Mouse (Mus musculus) heart, postnatal 14 days (tissue): ENCODE measurements at regions not wholly inside any gene's neighbourhood (a gene's known extent, or its start where the extent isn't known, plus 50 kb on each side); places are given as distances from the start of the nearest gene placed in this dataset.

Experiments
- DNase-seq, 2 experiments: peaks; one replicate each; pipeline ENCODE4 v3.0.0; 2021 to 2022
- intact Hi-C: fragments of 180-260 bp; cut with DNase I; formaldehyde crosslinking; loops from one replicate; pipeline ENCODE4 v1.15.1; 2025

GRCm38 (mm10) chr12:39952854-39953253 is 85.0 kb downstream of the Arl4a start:
- DNase-seq = no peak

DNA sequence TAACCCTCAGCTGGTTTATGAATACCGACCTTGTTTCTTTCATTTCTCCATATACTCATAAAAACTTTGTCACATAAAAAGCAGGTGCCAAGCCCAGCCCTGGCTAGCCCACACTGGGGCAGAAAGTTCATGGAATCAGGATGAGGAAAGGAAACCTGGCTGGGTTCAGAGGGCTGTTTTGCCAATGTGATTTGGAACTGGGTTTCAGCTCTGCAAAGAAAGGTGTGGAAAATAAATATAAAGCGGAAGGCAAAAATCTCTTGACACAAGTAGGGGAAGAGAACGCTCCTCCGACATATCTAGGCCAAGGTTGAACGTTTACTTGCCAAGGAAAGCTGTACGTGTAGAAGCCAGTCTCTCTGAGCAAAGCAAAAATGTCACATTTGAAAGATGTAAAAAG is 85.9 kb downstream of the Arl4a start:
- no peak for DNase-seq
- intact Hi-C loops = loop anchor here (10.0 kb wide), 1 partner anchor 83 kb away; the partner anchor contains the start of gene Arl4a

More at GRCm38 (mm10) chr12:39952854-39953253, 85.0 kb downstream of the Arl4a start:
- intact Hi-C loops = loop anchor here (10.0 kb wide), 1 partner anchor 82 kb away; the partner anchor contains the start of gene Arl4a

DNA sequence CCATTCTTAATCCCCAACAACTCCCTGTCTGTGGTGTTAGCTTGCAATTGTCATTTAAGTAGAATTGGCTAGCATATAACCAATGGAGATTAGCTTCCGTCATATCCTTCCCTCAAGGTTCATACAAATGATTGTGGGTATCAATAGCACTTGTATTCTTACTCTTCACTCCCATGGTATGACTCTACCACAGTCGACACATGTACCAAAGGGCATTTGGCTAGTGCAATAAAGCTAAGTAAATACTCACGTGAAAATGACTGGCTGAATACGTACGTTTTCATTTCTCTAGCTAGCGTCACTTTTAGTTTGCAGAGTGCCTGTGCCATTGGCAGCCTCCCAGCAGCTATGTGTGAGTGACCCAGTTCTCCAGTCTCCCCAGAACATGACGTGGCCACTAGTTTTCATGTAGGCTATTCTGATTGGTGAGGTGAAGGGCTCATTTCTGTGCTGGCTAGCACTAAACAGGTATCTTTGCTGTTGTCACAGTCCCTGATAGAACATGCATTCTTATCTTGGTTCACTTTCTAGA is 87.5 kb downstream of the Arl4a start:
- intact Hi-C loops = loop anchor here (10.0 kb wide), 1 partner anchor 84 kb away; the partner anchor contains the start of gene Arl4a
- DNase-seq = no peak

DNA sequence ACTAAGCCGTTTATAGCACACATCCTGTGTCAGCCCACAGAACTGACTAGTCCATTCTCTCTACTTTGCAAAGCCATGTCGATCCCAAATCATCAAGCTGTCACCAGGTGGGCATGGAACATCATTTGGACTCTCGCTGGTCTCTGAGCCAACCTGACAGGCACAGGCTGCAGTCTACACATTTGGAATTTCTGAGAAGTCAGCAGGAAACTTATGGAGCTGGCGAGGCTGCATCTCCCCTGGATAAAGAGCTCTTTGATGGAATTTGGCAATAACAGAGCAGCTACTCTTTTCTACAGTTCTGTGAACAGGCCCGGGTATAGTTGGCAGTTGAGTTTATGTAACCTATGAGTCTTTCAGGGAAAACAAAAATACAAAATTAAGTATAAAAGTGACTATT is 94.9 kb downstream of the Arl4a start:
- no peak for DNase-seq
- intact Hi-C loops = no loop called here

GRCm38 (mm10) chr12:39941162-39941561 is 96.7 kb downstream of the Arl4a start:
- intact Hi-C loops = no loop called here
- no peak for DNase-seq

- intact Hi-C loops = no loop called here
- DNase-seq = no peak
Measured at GRCm38 (mm10) chr12:39939017-39939416, 98.8 kb downstream of the Arl4a start.

- intact Hi-C loops = no loop called here
- DNase-seq = no peak
Measured at GRCm38 (mm10) chr12:39938211-39938610, 99.6 kb downstream of the Arl4a start.

DNA sequence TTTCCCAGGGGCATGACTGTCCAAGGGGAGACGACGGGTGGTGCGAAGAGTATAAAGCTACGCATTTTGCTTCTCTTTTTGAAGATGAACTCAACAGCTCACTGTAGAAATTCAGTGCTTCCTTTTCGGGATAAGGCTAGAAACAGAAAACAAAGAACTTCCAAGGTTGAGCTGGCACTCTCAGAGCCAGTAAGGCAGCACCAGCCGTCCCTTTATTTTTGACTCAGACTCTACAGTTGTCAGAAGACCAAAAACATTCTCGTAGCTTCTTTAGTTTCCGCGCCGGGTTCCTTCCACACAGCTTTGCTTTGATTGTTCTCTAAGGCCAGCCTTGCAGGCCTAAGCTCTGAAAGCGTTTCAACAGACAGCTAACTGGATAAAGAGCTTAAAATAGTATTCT is 101.5 kb downstream of the Arl4a start:
- intact Hi-C loops = no loop called here
- no peak for DNase-seq

DNA sequence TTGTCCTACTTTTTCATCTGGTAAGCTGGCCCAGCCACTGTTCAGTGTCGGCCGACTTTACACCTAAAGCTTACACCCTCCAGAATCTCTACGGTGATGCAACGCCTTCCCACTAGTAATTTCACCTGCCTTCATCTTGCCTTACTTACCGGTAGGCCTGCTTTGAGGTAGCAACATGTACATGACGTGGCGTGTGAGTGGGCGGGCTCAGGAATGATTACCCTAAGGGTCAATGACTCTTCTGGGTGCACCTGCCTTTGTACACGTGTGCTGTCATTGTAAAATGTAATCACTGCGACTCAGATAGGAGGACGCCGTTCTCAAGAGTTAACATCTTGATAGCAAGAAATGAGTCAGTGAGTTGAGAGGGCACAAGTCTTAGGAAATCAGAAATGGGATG is 102.0 kb downstream of the Arl4a start:
- intact Hi-C loops = no loop called here
- DNase-seq = no peak

DNA sequence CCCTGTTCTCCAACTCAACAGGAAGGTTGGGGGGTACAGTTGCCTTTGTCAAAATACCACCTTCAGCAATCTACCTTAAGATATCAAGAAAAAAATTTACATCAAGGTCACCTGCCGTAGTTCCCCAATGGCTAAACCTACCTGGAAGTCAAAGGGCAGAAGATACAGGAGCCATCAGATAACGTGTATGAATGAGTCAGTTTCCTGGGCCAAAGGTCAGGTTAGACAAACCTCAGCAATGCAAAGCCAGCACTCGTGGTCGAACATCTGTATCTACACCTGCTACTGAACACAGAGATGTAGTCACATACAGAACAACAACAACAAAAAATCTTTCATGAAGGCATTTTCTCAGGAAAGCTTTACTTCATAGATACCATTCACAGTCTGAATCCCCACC is 102.9 kb downstream of the Arl4a start:
- DNase-seq = no peak
- intact Hi-C loops = no loop called here

DNA sequence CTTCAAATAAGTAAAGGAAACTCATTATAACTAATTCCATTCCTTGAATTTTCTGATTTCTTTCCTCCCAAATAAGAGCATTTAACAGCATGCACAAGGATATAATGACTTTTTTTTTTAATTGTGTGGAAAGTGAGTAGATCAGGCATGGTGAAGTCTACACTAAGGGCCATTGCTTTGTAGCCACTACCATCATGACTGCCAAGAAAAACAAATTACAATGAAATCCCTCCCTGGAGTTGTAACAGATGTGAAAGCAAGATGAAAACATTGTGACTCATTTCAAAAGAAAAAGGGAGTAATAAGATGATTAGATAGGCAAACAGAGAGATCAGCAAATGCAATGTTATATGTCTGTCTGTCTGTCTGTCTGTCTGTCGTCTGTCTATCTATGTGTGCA is 106.6 kb downstream of the Arl4a start:
- DNase-seq = no peak
- intact Hi-C loops = no loop called here

DNA sequence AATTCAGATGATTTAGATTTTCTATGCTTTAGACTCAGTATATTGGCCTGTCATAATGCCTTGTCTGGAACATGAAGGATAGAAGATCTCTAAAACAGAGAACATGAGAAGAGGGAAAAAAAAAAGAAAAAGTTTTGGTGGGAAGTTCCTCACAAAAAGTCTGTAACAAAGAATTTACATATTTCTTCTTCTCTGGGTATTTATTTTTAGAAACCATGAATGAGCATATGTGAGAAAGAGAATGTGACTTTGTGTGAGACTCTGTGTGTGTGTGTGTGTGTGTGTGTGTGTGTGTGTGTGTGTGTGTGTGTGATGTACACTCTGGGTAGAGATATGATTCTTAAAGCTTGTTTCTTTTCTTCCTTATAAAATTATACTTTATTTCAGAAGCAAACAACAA is 109.9 kb downstream of the Arl4a start:
- no peak for DNase-seq
- intact Hi-C loops = no loop called here

- intact Hi-C loops = no loop called here
- no peak for DNase-seq
Measured at GRCm38 (mm10) chr12:39927014-39927413, 110.8 kb downstream of the Arl4a start.

- no peak for DNase-seq
- intact Hi-C loops = no loop called here
Measured at GRCm38 (mm10) chr12:39921481-39921880, 116.3 kb downstream of the Arl4a start.

DNA sequence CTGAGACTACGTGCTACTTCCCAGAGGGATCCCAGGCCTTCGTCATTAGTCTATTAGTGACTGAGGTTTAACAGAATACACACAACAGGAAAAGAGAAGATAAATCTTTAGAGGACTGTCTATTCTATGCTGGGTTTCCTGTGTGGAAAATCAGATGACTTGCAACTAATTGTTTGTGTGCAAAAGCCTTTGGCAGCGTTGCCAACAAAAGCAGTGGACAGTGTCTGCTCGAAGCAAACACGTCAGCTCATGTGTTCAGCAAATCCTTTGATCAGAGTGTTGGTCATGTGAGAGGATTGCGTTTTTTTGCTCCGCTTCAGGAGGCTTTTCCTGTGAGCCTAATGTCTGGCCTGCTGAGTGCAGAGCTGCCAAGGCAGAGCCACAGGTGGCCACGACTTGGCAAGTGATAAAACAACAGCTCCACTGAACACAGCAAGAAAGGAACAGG is 117.3 kb downstream of the Arl4a start:
- peak; percentile 7 to 14 for DNase-seq
- intact Hi-C loops = no loop called here

- intact Hi-C loops = loop anchor here (10.0 kb wide), 1 partner anchor 185 kb away; no protein-coding TSS in a partner anchor
- no peak for DNase-seq
Measured at GRCm38 (mm10) chr12:39919909-39920308, 117.9 kb downstream of the Arl4a start.

DNA sequence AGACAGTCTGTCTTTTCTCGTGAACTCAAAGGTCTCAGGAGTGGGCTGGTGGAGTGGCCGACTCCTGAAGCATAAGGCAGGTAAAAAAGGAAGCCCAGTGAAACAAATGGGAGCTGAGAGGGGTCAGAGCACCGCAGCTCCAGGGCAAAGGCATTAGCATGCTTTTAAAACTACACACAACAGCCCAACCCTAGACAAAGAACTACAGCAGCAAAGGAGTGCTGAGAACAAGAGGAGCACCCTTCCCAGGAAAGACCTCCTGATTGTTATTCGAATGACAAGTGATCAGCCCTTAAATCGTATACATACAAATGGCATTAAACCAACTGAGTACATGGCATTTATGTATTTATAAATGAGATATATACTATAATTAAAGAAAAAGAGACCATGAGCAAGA is 149.3 kb downstream of the Arl4a start:
- intact Hi-C loops = no loop called here
- DNase-seq = no peak

DNA sequence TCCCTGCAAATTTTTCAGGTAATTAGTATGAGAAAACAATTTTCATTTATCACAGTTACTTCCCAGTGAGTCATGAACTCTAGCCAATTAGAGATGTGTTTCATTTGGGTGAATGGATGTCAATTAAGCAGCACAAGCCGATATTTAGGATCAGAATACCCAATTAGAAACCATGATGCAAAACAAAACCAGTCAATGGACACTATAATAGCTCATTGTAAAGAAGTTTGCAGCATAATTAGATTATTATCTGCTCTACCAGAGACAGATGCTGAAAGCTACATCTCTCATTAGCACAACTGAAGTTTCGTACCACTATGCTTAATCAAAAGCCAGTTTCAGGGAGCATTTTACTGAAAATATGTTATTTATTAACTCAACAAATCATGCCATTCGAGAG is 152.5 kb downstream of the Arl4a start:
- intact Hi-C loops = no loop called here
- DNase-seq = no peak

- no peak for DNase-seq
- intact Hi-C loops = no loop called here
Measured at GRCm38 (mm10) chr12:39880309-39880708, 157.5 kb downstream of the Arl4a start.

GRCm38 (mm10) chr12:39873917-39874316 is 163.9 kb downstream of the Arl4a start:
- DNase-seq = no peak
- intact Hi-C loops = no loop called here

GRCm38 (mm10) chr12:39861797-39862196 is 176.0 kb downstream of the Arl4a start:
- intact Hi-C loops = no loop called here
- DNase-seq = no peak

GRCm38 (mm10) chr12:39851610-39852009 is 186.2 kb downstream of the Arl4a start:
- DNase-seq = no peak
- intact Hi-C loops = no loop called here
